Mouse (Mus musculus) MEL (cell line): ENCODE measurements around the gene St6galnac4.

Experiments
- BHLHE40 ChIP-seq: IDR thresholded peaks from 2 replicates; pipeline ENCODE4 v1.6.1; 2012; ENCODE audit warnings: low read depth, mild to moderate bottlenecking, inconsistent platforms, low read length, improper control_type of control experiment, borderline replicate concordance
- CHD2 ChIP-seq: IDR thresholded peaks from 2 replicates; pipeline ENCODE4 v1.6.1; 2011; ENCODE audit warnings: low read length, improper control_type of control experiment
- CTCF ChIP-seq, 3 experiments: IDR thresholded peaks in 2 of 3; conservative IDR thresholded peaks in 1 of 3; 2 replicates each; pipeline ENCODE4 v1.5.1; 2011 to 2012; ENCODE audit warnings: low read length in 3 of 3, low read depth in 2 of 3, mild to moderate bottlenecking in 2 of 3, improper control_type of control experiment in 1 of 3, inconsistent platforms in 1 of 3, mixed read lengths in 1 of 3, moderate library complexity in 1 of 3; ENCODE audit not compliant: control insufficient read depth in 1 of 3, insufficient read depth in 1 of 3, poor library complexity in 1 of 3, severe bottlenecking in 1 of 3
- EP300 ChIP-seq, 2 experiments: IDR thresholded peaks; 2 replicates each; pipeline ENCODE4 v1.6.1; 2011; ENCODE audit warnings: improper control_type of control experiment in 2 of 2, low read length in 2 of 2, low read depth in 1 of 2, mild to moderate bottlenecking in 1 of 2
- HCFC1 ChIP-seq: IDR thresholded peaks from 2 replicates; pipeline ENCODE4 v1.6.1; 2012; ENCODE audit warnings: low read depth, mild to moderate bottlenecking, inconsistent platforms, low read length, improper control_type of control experiment, moderate library complexity
- MEF2A ChIP-seq: IDR thresholded peaks from 2 replicates; pipeline ENCODE4 v1.6.1; 2014; ENCODE audit warnings: low read depth, mild to moderate bottlenecking, inconsistent platforms, low read length, improper control_type of control experiment; ENCODE audit not compliant: poor library complexity, insufficient replicate concordance, severe bottlenecking; ENCODE audit errors: extremely low read depth
- MXI1 ChIP-seq: IDR thresholded peaks from 2 replicates; pipeline ENCODE4 v1.6.1; 2011; ENCODE audit warnings: mild to moderate bottlenecking, low read depth, low read length, improper control_type of control experiment
- MYB ChIP-seq: IDR thresholded peaks from 2 replicates; pipeline ENCODE4 v1.6.1; 2011; ENCODE audit warnings: mild to moderate bottlenecking, low read depth, low read length, improper control_type of control experiment
- NRF1 ChIP-seq: IDR thresholded peaks from 2 replicates; pipeline ENCODE4 v1.6.1; 2014; ENCODE audit warnings: low read depth, mild to moderate bottlenecking, inconsistent platforms, low read length, improper control_type of control experiment, moderate library complexity; ENCODE audit not compliant: poor library complexity, insufficient read depth, severe bottlenecking
- POLR2A ChIP-seq, 2 experiments: IDR thresholded peaks; 2 replicates each; pipeline ENCODE4 v1.6.1; 2011 to 2012; ENCODE audit warnings: low read length in 2 of 2, mild to moderate bottlenecking in 2 of 2, control low read depth in 1 of 2, improper control_type of control experiment in 1 of 2, low read depth in 1 of 2, moderate library complexity in 1 of 2; ENCODE audit not compliant: control insufficient read depth in 1 of 2, insufficient read depth in 1 of 2, poor library complexity in 1 of 2
- SIN3A ChIP-seq: IDR thresholded peaks from 2 replicates; pipeline ENCODE4 v1.6.1; 2012; ENCODE audit warnings: low read length, improper control_type of control experiment, inconsistent platforms
- TCF12 ChIP-seq: IDR thresholded peaks from 2 replicates; pipeline ENCODE4 v1.6.1; 2014; ENCODE audit warnings: low read depth, mild to moderate bottlenecking, inconsistent platforms, low read length, improper control_type of control experiment, moderate library complexity
- ZC3H11A ChIP-seq: IDR thresholded peaks from 2 replicates; pipeline ENCODE4 v1.6.1; 2012; ENCODE audit warnings: low read depth, mild to moderate bottlenecking, inconsistent platforms, low read length, improper control_type of control experiment
- ZKSCAN1 ChIP-seq: IDR thresholded peaks from 2 replicates; pipeline ENCODE4 v1.6.1; 2012; ENCODE audit warnings: low read depth, mild to moderate bottlenecking, inconsistent platforms, low read length, improper control_type of control experiment, moderate library complexity

GRCm38 (mm10) chr2:32617601-32618000 is 30.7 kb downstream of the St6galnac4 start:
- no peak for TF ChIP-seq POLR2A (IDR thresholded peaks at IDR 0.05; ENCODE audit: control insufficient read depth in 1 of 2, insufficient read depth in 1 of 2, low read depth in 1 of 2, low read length in 2 of 2, poor library complexity in 1 of 2)
- no peak for TF ChIP-seq HCFC1
- no peak for TF ChIP-seq MEF2A
- no peak for TF ChIP-seq CHD2
- peak; percentile 56 to 65 (median 62) for TF ChIP-seq CTCF (IDR thresholded peaks at IDR 0.05 in 2 of 3, conservative IDR thresholded peaks at IDR 0.05 in 1 of 3; ENCODE audit: control insufficient read depth in 1 of 3, insufficient read depth in 1 of 3, low read depth in 2 of 3, low read length in 3 of 3, poor library complexity in 1 of 3, severe bottlenecking in 1 of 3)
- TF ChIP-seq TCF12 = no peak
- TF ChIP-seq MYB = no peak
- TF ChIP-seq ZKSCAN1 = no peak
- TF ChIP-seq MXI1 = no peak
- no peak for TF ChIP-seq EP300 (IDR thresholded peaks at IDR 0.05; ENCODE audit: low read depth in 1 of 2, low read length in 2 of 2)
- no peak for TF ChIP-seq SIN3A
- TF ChIP-seq NRF1 = no peak
- TF ChIP-seq ZC3H11A = no peak
- TF ChIP-seq BHLHE40 = no peak
